Mouse (Mus musculus): Measurements from ENCODE around the gene 4933409G03Rik.
"Not testable (repeated sequence)": the region's sequence is repeated elsewhere in the genome, so short reads cannot be mapped to it uniquely, and the experiment has no call there.

The 4933409G03Rik gene

DNA sequence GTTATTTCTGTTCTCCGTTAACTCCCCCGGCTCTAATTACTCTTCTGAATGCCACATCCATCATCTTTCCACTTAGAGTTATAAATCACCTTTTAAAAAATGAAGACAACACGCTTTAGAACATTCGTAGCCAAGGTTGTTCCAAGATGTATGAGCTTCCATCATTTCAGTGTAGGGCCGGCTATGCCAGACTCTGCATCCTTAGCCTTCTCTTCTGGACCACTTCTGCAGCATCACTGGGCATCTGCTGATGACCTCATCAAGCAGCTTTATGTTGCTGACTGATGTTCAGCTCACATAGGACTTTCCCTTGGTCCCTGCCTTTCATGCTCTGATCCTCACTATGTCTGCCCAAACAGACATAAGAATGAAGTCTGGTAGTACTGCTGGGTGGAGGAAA lies at the start of gene 4933409G03Rik:
Gene 4933409G03Rik (plus strand): TSS at position 301 of the 400 bp plus-strand sequence.
- DNase-seq (ENCODE audit: low read depth, low spot score): no peak

DNA sequence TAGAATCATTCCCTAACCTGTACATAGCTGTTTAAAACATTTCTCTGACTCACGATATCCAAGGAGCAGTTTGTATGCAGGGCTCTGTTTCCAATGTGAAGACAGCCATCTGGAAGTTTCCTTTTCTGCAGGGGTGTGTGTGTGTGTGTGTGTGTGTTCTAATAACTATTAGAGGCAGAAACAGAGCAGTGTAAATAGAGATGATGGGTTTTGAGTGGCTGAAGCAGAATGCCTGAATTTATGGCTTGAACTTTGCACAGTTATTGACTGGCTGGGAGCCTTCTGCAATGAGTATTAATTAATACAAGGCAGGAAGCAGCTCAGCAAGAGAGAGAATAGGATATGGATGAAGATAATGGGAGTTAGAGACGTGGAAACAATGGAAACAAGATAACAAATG lies 38.0 kb upstream of the 4933409G03Rik start:
- no peak for DNase-seq (ENCODE audit: low read depth, low spot score)

DNA sequence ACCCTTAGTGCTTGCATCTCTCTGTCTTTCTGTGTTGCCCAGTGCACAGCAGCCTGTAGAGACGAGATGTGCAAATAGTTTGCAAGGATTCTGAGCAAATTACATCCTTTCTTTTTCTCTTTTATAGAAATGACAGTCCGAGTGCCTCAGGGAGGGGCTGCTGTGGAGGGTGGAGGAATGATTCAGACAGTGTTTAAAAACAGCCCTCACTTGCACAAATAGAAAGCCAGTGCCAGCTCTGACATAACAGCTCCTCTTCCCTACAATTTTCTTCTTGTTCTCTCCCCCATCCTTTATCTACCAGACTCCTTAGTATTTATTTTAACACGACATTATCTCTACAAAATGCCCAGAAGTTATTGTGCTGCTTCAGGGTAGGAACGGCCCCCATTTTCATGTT lies 21.4 kb upstream of the 4933409G03Rik start:
- DNase-seq (ENCODE audit: low read depth, low spot score): no peak

DNA sequence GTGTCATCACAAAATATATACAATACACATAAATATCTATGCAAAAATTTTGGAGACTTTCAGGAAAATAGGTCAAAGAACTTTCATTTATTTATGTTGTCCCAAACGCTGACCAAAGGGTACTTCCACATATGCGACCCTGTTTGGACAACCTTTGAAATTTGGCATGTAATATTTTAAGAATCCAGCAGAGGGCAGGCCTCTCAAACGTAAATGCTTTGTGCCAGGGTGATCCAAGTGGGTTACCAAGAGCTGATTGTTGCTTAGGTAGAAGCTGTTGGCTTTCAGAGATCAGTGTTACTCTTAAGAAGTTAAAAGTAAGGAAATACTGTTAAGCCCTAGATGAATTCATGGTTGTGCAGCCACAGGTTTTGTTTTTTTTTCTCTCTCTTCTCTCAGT lies 18.9 kb upstream of the 4933409G03Rik start:
- DNase-seq (ENCODE audit: low read depth, low spot score): peak; percentile 59

DNA sequence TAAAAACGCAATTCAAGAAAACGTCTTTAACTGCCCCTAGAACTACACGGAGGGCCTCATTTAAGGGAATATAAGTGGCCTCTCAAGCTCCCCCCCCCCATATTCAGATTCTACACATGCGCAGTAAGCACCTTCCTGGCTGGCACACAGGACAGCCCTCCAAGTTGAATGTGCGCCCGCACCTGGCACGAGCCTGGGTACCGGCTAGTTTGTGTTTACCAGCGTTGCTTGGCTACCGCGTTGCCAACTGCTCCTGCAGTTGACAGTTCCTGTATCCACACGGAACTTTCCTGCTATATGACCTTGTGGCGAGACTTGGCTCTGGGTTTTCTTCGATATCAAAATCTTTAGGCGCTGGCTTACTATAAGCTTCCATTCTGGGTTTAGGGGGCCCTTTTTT lies 13.9 kb upstream of the 4933409G03Rik start:
- DNase-seq (ENCODE audit: low read depth, low spot score): no peak

DNA sequence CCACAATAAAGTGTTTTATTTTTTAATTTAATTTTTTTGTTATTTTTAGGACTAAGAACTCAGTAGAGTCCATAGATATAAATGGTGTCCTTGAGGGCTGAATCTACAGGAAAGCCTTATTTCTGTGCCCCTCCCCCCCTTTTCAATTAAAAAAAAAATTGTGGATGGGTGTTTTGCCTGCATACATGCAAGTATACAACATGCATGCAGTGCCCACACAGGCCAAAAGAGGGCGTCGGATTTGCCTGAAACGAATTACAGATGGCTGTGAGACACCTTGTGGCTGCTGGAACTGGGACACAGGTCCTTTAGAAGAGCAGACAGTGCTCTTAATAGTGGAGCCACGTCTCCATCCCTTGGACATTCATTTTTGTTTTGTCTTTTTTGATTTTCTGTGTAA lies 9.9 kb upstream of the 4933409G03Rik start:
- peak; percentile 64 for DNase-seq (ENCODE audit: low read depth, low spot score)

DNA sequence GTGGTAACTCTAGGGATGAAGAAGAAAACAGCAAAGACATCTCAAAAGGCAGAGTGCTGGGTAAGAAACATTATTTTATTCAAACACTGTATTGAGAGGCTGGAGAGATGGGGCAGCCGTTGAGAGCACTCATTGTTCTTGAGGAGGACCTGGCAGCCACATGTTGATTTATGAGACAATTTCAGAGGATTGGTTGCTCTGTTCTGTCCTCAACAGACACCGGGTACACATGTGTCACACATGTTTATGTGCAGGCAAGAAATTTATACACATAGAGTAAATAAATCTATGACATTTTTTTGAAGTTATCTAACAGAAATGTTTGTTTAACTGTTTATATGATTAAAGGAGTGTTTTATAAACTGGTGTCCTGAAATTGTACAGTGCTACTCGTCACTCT lies 10.6 kb downstream of the 4933409G03Rik start:
- DNase-seq (ENCODE audit: low read depth, low spot score): no peak

DNA sequence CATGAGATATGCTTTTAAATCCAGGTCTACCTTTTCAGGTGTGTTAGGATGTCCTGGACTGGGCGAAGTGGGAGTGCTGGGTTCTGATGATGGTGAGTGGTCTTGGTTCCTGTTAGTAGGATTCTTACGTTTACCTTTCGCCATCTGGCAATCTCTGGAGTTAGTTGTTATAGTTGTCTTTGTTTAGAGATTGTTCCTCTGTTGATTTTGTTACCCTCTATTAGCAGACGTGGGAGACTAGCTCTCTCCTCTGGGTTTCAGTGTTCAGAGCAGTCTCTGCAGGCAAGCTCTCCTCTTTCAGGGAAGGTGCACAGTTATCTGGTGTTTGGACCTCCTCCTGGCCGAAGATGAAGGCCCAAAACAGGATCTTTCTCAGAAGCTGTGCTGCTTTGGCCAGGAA lies 74.0 kb downstream of the 4933409G03Rik start, which contains the start of gene 4932414N04Rik:
Gene 4932414N04Rik (plus strand): TSS at position 301 of the 400 bp plus-strand sequence.
- not testable (repeated sequence) for DNase-seq (ENCODE audit: low read depth, low spot score)

All from CD4-positive, CD25-positive, alpha-beta regulatory T cell, adult 2 months (primary cell).